Mouse (Mus musculus) midbrain, embryonic 11.5 days (tissue): ENCODE results near the gene Chid1. TPM values are rescaled to one million over a fixed set of nuclear protein-coding genes. Genes with fewer than 3 reads are reported as not detected.
A peak's percentile ranks its signal among the peaks of the same experiment; 100 is the strongest.

Experiments
- ATAC-seq: fragments of 200-750 bp; cut with Nextera tagmentation; 2 replicates; pipeline ENCODE4 v1.8.0; 2017; ENCODE audit warnings: moderate TSS enrichment, moderate library complexity; ENCODE audit not compliant: low FRiP score
- DNase-seq: peaks from one replicate; pipeline ENCODE4 v3.0.0; 2015; ENCODE audit warnings: low spot score; ENCODE audit errors: missing footprints
- H3K27ac ChIP-seq: fragments of 300-500 bp; sonication (generic); 2 replicates; pipeline ENCODE4 v1.5.1; 2014; ENCODE audit warnings: low read depth, low read length
- H3K27me3 ChIP-seq: fragments of 300-500 bp; sonication (generic); 2 replicates; pipeline ENCODE4 v1.6.1; 2014; ENCODE audit warnings: mild to moderate bottlenecking, low read length, moderate library complexity, mixed read lengths; ENCODE audit not compliant: control insufficient read depth, insufficient read depth
- H3K36me3 ChIP-seq: fragments of 300-500 bp; sonication (generic); 2 replicates; pipeline ENCODE4 v1.6.1; 2014; ENCODE audit warnings: mild to moderate bottlenecking, low read length, moderate library complexity, mixed read lengths; ENCODE audit not compliant: control insufficient read depth, insufficient read depth
- H3K4me1 ChIP-seq: fragments of 300-500 bp; sonication (generic); 2 replicates; pipeline ENCODE4 v1.6.1; 2014; ENCODE audit warnings: low read length; ENCODE audit not compliant: control insufficient read depth, insufficient read depth
- H3K4me2 ChIP-seq: fragments of 300-500 bp; sonication (generic); 2 replicates; pipeline ENCODE4 v1.6.1; 2014; ENCODE audit warnings: mild to moderate bottlenecking, moderate library complexity
- H3K4me3 ChIP-seq: fragments of 300-500 bp; sonication (generic); 2 replicates; pipeline ENCODE4 v1.5.1; 2014; ENCODE audit warnings: low read depth, low read length
- H3K9ac ChIP-seq: fragments of 300-500 bp; sonication (generic); 2 replicates; pipeline ENCODE4 v1.6.1; 2014; ENCODE audit warnings: low read length
- H3K9me3 ChIP-seq: fragments of 300-500 bp; sonication (generic); 2 replicates; pipeline ENCODE4 v1.6.1; 2016; ENCODE audit warnings: low read length; ENCODE audit not compliant: control insufficient read depth
- WGBS: fragments of 180-500 bp; shearing (Covaris S2); extraction: QIAGEN DNeasy Blood & Tissue Kit; methylation state at CpG from one replicate; pipeline ENCODE4 v1.1.7; 2014; 5-methylcytosine and 5-hydroxymethylcytosine counted together
- polyA plus RNA-seq: library from polyadenylated mRNA; unstranded; fragments of >200 nt; fragmentation: Nextera tagmentation; extraction: Ambion mirVana; gene quantifications from 2 replicates; pipeline ENCODE4 v1.2.1, GENCODE M21; 2014

Chid1 gene
- polyA plus RNA-seq, 1 experiment from 2014 or later: 23.3 TPM

DNA sequence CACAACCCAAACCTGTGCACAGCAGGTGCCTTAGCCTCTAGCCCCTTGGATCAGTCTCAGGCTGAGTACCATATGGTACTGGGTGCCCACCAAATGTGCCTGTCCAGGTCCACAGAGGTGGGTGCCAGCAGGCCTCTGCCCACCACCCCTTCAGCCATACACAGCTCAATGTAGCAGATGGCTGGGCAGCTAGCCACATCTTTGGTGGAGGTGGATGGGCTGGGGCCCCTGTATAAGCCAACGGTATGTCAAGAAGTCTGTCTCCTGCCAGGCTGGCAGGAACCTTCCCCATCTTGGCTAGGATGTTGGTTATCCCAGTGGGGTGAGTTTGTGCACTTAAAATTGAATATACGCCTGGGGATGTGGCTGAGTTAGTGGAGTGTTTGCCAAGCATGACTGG lies 54.1 kb downstream of the Chid1 start:
- peaks cover 10% of the 10 kb centered on the region; the same call in 1 of the 2 replicates for H3K4me1 ChIP-seq
- DNase-seq: no peak
- ATAC-seq: no peak
- no peak overlapping the region for H3K9ac ChIP-seq
- H3K27ac ChIP-seq: no peak overlapping the region
- H3K9me3 ChIP-seq: no peaks in the 10 kb centered on the region
- 90% methylated on average over 2 of the region's 2 CpGs for WGBS
- H3K4me3 ChIP-seq: no peak overlapping the region
- H3K27me3 ChIP-seq: peaks cover 11% of the 10 kb centered on the region
- H3K4me2 ChIP-seq: no peak overlapping the region
- H3K36me3 ChIP-seq: no peaks in the 10 kb centered on the region

DNA sequence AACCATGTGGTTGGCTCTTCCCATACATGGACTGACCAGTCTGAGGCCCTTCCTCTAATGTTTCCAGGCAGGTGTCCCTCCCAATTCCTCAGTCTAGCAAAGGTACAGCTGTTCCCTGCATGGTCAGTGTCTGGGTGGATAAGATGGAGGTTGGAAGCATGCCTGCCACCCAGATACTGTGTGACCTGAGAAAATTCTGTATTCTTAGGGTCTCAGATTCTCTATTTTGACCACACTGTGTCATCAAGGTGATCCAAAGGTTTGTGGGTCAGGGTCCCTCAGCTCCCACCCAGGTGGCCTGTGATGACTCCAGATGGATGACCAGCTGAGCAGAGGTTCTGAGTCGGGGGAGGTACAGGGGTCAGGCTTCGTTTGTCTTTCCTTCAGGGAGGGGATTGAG lies 54.5 kb downstream of the Chid1 start:
- Histone ChIP-seq H3K4me3 (no peak overlapping the region), H3K4me2 (no peak overlapping the region), H3K27ac (no peak overlapping the region), H3K36me3 (no peaks in the 10 kb centered on the region), H3K4me1 (peaks cover 10% of the 10 kb centered on the region; the same call in 1 of the 2 replicates), H3K9me3 (no peaks in the 10 kb centered on the region), H3K9ac (no peak overlapping the region), H3K27me3 (peaks cover 11% of the 10 kb centered on the region)
- ATAC-seq: no peak
- WGBS: 74% methylated on average over 2 of the region's 2 CpGs
- DNase-seq: no peak

DNA sequence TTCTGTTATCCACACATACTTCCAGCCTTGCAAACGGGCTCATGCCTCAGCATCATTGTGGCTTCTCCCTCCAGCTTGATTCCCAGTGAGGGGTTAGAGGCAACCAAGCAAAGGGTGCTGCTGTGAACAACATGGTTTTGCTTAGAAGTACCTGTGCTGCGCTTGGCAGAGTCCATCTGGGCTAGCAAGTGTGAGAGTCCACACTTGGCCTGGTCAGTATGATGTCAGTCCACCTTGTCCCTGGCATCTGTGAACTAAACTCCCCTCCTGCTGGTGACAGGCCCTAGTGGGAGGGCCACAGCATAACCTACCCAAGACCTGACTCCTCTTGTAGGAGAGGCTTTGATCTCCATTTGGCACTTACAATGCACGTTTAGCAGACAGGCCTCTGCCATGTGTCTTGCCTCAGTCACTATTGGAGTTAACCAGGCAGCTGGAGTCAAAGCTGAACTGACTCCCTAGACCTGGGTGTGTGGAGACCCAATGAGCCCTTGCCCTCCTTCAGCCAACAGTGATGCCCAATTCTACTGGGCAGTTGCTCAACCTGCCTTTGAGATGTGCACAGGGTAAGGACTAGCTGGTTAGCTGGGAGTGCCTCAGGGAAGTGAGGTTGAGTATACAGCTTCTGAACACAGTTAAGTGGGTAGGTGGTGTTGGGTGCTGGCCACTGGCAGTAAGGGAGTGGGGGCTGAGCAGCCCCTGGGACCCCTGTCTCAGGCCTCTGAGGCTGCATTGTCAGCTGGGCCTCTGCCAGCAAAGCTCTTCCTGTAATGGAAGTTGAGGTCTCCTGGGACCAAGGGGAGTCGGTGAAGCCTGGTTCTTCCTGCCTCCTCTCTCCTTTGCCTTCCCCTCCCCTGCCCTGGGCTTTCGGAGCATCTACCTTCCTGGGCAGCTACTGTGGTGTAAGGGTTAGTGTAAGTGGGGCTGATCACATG lies 55.2 kb downstream of the Chid1 start:
- Histone ChIP-seq H3K4me2 (no peak overlapping the region), H3K9ac (no peak overlapping the region), H3K27me3 (peaks cover 11% of the 10 kb centered on the region), H3K36me3 (no peaks in the 10 kb centered on the region), H3K4me1 (peaks cover 10% of the 10 kb centered on the region; the same call in 1 of the 2 replicates), H3K9me3 (no peaks in the 10 kb centered on the region), H3K4me3 (no peak overlapping the region), H3K27ac (no peak overlapping the region)
- DNase-seq (no peak), ATAC-seq (no peak)
- 79% methylated on average over 5 of the region's 5 CpGs for WGBS

DNA sequence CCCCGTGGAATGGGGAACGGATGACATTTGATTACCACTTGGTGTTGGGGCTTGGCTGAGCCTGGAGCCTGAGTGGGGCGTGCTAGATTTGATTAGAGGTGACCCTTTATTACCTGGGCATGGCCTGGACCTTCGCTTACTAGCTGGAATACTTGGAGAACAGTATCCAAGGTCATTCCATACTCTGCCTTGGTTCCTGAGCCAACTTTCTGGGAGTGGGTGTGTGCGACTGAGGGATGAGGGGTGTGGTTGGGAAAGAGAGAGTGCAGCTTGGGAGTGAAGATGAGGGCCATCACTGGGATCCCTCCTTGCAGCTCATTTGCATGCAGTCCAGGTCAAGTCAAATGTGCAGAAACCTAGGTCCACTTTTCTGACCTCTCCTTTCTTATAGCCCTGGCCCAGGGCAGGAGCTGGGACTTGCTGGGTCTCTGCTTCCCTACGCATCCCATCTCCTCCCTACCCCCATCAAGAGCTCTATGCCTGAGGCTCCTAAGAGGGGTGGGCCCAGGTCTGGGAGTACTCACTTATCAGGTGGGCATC lies 56.5 kb downstream of the Chid1 start:
- Histone ChIP-seq H3K9ac (no peak overlapping the region), H3K27ac (no peak overlapping the region), H3K4me3 (no peak overlapping the region), H3K36me3 (no peaks in the 10 kb centered on the region), H3K9me3 (no peaks in the 10 kb centered on the region), H3K4me1 (peaks cover 10% of the 10 kb centered on the region; the same call in 1 of the 2 replicates), H3K27me3 (peaks cover 11% of the 10 kb centered on the region), H3K4me2 (no peak overlapping the region; the same call in 1 of the 2 replicates)
- ATAC-seq: no peak
- no peak for DNase-seq
- whole genome bisulfite sequencing: 81% methylated on average over 5 of the region's 6 CpGs

DNA sequence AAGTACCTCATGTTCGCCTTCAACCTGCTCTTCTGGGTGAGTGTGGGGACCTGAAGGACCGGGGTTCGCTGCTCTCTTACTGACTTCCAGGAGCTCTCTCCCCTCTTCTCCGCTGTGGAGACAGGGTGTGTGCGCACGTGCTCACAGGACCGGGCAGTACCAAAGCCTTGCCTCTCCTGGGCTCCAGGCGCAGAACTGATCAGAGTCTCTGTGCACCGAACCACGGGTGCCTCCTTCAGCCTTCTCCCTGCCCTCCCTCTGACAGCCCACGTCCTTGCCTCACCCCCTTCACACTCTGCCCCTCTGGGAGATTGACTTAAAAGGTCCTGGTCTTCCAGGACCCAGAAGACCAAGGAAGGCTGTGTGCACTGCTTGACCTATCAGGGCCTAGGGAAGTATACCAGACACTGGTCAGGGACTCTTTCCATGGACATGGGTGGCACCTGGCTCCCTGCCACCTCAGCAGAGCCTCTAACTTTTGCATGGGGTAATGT lies 57.1 kb downstream of the Chid1 start:
- Histone ChIP-seq H3K27me3 (peaks cover 12% of the 10 kb centered on the region), H3K4me1 (peaks cover 10% of the 10 kb centered on the region; the same call in 1 of the 2 replicates), H3K9me3 (no peaks in the 10 kb centered on the region), H3K36me3 (no peaks in the 10 kb centered on the region), H3K4me2 (peak overlapping the region; percentile 93), H3K4me3 (peak overlapping the region; percentile 59), H3K27ac (no peak overlapping the region), H3K9ac (peak overlapping the region; percentile 66)
- 7% methylated on average over 11 of the region's 11 CpGs for WGBS
- DNase-seq (peak; percentile 84), ATAC-seq (no peak)

DNA sequence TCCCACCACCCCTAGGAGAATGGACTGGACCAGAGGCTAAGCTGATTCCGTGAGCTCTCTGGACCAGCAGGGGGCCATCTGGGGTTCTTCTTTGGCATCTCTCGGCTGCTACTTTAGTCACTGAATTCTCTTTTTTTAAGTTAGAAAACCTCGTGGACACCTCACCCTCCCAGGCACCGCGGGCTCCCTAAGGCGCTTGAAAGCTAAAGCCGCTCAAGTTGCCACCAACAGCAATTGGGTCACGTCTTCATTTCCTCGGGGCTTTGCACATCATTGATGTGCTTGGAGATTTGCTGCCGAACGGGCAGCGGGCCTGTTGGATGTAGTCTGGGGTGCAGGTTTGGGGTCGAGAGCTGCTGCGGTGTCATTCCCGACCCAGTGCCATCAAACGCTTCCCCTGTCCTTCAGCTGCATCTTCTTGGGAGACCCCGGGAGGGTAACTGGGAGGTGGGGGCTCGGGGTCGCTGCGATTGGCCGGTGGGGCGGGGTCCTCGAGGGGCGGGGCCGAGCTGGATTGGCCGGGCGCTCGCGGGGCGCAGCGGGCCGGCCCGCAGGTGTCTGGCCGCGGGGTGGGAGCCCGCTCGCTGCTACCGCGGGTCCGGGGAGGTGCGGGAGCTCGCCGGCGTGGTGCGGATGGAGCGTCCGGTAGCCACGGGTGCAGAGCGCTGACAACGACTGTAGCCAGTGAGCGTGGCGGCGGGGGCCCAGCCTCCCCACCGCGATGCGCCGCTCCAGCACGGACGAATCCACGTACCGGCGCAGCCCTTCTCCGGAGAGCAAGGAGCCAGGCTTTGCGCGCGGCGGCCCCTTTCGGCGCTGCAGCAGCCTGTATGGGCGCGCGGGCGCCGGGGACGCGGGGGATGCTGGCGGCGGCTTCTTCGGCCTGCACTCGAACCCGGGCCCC lies 57.9 kb downstream of the Chid1 start:
- peaks cover 15% of the 10 kb centered on the region; the same call in 1 of the 2 replicates for H3K4me1 ChIP-seq
- no peak overlapping the region; the same call in 1 of the 2 replicates for H3K27ac ChIP-seq
- WGBS: under 1% methylated on average over 81 of the region's 81 CpGs
- H3K27me3 ChIP-seq: peaks cover 16% of the 10 kb centered on the region
- H3K4me3 ChIP-seq: peak overlapping the region; percentile 59
- H3K9me3 ChIP-seq: no peaks in the 10 kb centered on the region
- peak overlapping the region; percentile 66 for H3K9ac ChIP-seq
- DNase-seq (peak; percentile 96), ATAC-seq (peak; percentile 72)
- H3K4me2 ChIP-seq: peak overlapping the region; percentile 93
- H3K36me3 ChIP-seq: no peaks in the 10 kb centered on the region

DNA sequence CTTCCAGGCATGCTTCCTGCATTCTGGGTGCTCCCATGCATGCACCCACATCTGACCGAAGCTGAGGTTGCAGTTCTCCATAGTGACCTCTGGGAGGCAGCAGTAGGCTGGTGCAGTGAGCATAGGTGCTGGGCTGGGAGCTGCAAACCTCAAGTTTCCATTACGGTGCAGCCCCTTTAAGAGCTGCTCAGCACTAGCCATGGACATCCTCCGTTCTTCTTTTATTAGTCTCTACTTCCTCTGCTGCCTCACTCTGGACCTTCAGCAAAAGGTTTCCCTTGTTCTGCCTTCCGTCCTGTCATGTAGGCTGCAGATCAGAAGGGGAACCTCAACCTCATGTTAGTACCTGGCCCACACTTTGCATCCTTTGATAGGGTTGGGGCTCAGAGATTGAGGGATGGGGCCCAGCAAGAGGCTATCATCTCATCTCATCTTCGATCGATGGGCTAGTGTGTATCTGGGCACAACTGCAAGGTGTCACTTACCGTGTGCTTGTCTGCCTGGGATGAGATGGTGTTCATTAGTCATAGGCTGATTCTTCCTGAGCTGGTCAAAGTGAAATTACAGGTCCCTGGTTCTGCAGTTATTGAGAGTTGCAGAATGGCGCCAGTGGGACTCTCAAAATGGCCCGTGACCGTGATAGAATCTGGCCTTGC lies 58.7 kb downstream of the Chid1 start:
- H3K36me3 ChIP-seq: no peaks in the 10 kb centered on the region
- peak overlapping the region; percentile 93 for H3K4me2 ChIP-seq
- ATAC-seq (peak; percentile 46; the same call in 1 of the 2 replicates), DNase-seq (peak; percentile 92)
- H3K9ac ChIP-seq: no peak overlapping the region
- 8% methylated on average over 10 of the region's 10 CpGs for WGBS
- H3K9me3 ChIP-seq: no peaks in the 10 kb centered on the region
- peaks cover 19% of the 10 kb centered on the region for H3K27me3 ChIP-seq
- peaks cover 15% of the 10 kb centered on the region; the same call in 1 of the 2 replicates for H3K4me1 ChIP-seq
- no peak overlapping the region for H3K27ac ChIP-seq
- no peak overlapping the region for H3K4me3 ChIP-seq

DNA sequence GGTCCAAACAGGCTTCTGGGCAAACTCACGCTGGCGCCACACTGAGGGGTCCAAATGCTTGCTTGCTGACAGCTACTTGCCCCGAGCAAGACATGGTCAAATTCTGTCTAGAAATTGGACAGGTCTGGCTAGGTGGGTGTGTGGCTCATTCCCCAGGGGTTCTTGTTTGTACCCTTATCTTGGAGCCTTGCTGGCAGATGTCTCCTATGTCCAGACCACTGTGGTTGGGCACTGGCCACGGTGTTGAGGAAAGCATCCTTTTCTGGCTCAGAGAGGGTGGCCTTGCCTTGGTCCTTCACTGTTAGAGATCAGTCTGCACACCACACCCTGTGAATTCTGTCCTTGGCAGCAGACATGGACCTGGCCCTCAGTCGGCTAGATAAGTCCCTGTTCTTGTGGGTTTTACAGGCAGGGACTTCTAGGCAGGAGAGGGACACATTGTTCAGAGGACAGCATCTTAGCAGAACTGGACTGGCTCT lies 61.3 kb downstream of the Chid1 start:
- Histone ChIP-seq H3K4me1 (peaks cover 26% of the 10 kb centered on the region), H3K9me3 (no peaks in the 10 kb centered on the region), H3K36me3 (no peaks in the 10 kb centered on the region), H3K4me2 (no peak overlapping the region), H3K27me3 (peaks cover 19% of the 10 kb centered on the region), H3K4me3 (no peak overlapping the region), H3K9ac (no peak overlapping the region), H3K27ac (no peak overlapping the region)
- ATAC-seq (no peak), DNase-seq (no peak)
- 81% methylated on average over 5 of the region's 5 CpGs for WGBS
